ENCODE assay signal across 8 mouse cellular contexts in genomic region chr15:100470037-100470436, GRCm38 (mm10). TPM values are rescaled to one million over a fixed set of nuclear protein-coding genes. Genes with fewer than 3 reads are reported as not detected.
DNase-seq lines count a peak whose midpoint lies in the region; ATAC-seq and TF ChIP-seq lines count a peak whose summit lies in the region.
"Had no signal": no experiment of that assay in that cellular context is flagged by ENCODE, and none has a peak within 500 bp of the region (broad histone marks: within the 10 kb centered on the region; RNA-seq: fewer than 3 reads in every experiment).

No protein-coding gene starts in this region.

- TF ChIP-seq RAD21 in CH12.LX (IDR thresholded peaks at IDR 0.05; ENCODE audit: low read depth, low read length): no peak
- no peak for TF ChIP-seq RAD21 in MEL (IDR thresholded peaks at IDR 0.05; ENCODE audit: low read depth, low read length)

- H3K4me1 ChIP-seq in CH12.LX (ENCODE audit: control insufficient read depth in 1 of 2, insufficient read depth in 2 of 2) (peaks cover 7 to 30% of the 10 kb centered on the region in 2 experiments; a peak in 2 of 4 replicates), MEL (ENCODE audit: control insufficient read depth in 1 of 2, insufficient read depth in 2 of 2, low read length in 2 of 2) (peaks cover 0 to 10% of the 10 kb centered on the region in 2 experiments; a peak in 2 of 4 replicates)
- peaks cover 23% of the 10 kb centered on the region for H3K4me1 ChIP-seq in hindbrain, embryonic 16.5 days (ENCODE audit: control insufficient read depth, insufficient read depth, low read depth, low read length)
- H3K4me1 ChIP-seq in liver, embryonic 15.5 days (replicated peaks): peaks cover 35% of the 10 kb centered on the region

- H3K9me3 ChIP-seq in CH12.LX (replicated peaks; ENCODE audit: low read length) (no peaks in the 10 kb centered on the region), MEL (replicated peaks; ENCODE audit: insufficient read depth, low read length) (no peaks in the 10 kb centered on the region)
- H3K9me3 ChIP-seq in hindbrain, embryonic 16.5 days (ENCODE audit: control insufficient read depth, low read length): no peaks in the 10 kb centered on the region
- H3K9me3 ChIP-seq in liver, embryonic 15.5 days (replicated peaks): no peaks in the 10 kb centered on the region

- in situ Hi-C loops in CH12.LX (cut with MboI; ENCODE audit: low pct_ligation_motif_present, low pct_unique_long_range_greater_than_20kb, low sequenced_read_pairs): no loop called here

- H3K27me3 ChIP-seq in CH12.LX (replicated peaks) (no peaks in the 10 kb centered on the region), MEL (ENCODE audit: control insufficient read depth in 1 of 2, insufficient read depth in 2 of 2, low read length in 2 of 2) (no peaks in the 10 kb centered on the region)
- no peaks in the 10 kb centered on the region for H3K27me3 ChIP-seq in hindbrain, embryonic 16.5 days (replicated peaks; ENCODE audit: control insufficient read depth, insufficient read depth, low read length)
- no peaks in the 10 kb centered on the region for H3K27me3 ChIP-seq in liver, embryonic 15.5 days

- 70% methylated on average over 10 of the region's 10 CpGs for WGBS in hindbrain, embryonic 16.5 days
- 44% methylated on average over 10 of the region's 10 CpGs for WGBS in liver, embryonic 15.5 days (ENCODE audit: insufficient replicate concordance)

- H3K4me2 ChIP-seq in CH12.LX (ENCODE audit: insufficient read depth, low read depth, poor library complexity, severe bottlenecking): peak overlapping the region; percentile 86
- H3K4me2 ChIP-seq in hindbrain, embryonic 16.5 days (ENCODE audit: low read length): peak overlapping the region; percentile 90
- H3K4me2 ChIP-seq in liver, embryonic 15.5 days: peak overlapping the region; percentile 95

- TF ChIP-seq POLR2A in CH12.LX (IDR thresholded peaks at IDR 0.05; ENCODE audit: low read depth, low read length) (no peak), MEL (IDR thresholded peaks at IDR 0.05; ENCODE audit: control insufficient read depth in 1 of 2, insufficient read depth in 1 of 2, low read depth in 1 of 2, low read length in 2 of 2, poor library complexity in 1 of 2) (no peak)

- H3K27ac ChIP-seq in CH12.LX (ENCODE audit: insufficient read depth, low read depth): no peak overlapping the region
- no peak overlapping the region for H3K27ac ChIP-seq in MEL (ENCODE audit: control insufficient read depth, low read depth, low read length)
- no peak overlapping the region for H3K27ac ChIP-seq in hindbrain, embryonic 16.5 days (ENCODE audit: low read depth, low read length)
- no peak overlapping the region for H3K27ac ChIP-seq in liver, embryonic 15.5 days (replicated peaks)

- H3K79me2 ChIP-seq in CH12.LX (replicated peaks; ENCODE audit: control insufficient read depth, extremely low read depth, insufficient read depth, poor library complexity, severe bottlenecking): peaks cover 9% of the 10 kb centered on the region; the same call in 1 of the 2 replicates
- H3K79me2 ChIP-seq in MEL (ENCODE audit: control insufficient read depth, insufficient read depth, low read length, poor library complexity): peaks cover 19% of the 10 kb centered on the region

- peak overlapping the region; percentile 74; the same call in 1 of the 2 replicates for H3K9ac ChIP-seq in CH12.LX (ENCODE audit: insufficient read depth, low read depth)
- H3K9ac ChIP-seq in MEL (ENCODE audit: control insufficient read depth, low read depth, low read length, poor library complexity, severe bottlenecking): peak overlapping the region; percentile 97; the same call in 1 of the 2 replicates
- no peak overlapping the region; the same call in 1 of the 2 replicates for H3K9ac ChIP-seq in hindbrain, embryonic 16.5 days (ENCODE audit: low read depth, low read length)
- H3K9ac ChIP-seq in liver, embryonic 15.5 days: no peak overlapping the region

- DNase-seq in CH12.LX (ENCODE audit: extremely low read depth) (no peak), MEL (ENCODE audit: low read depth, low spot score) (no peak)
- DNase-seq in ovary, postnatal 36 days (ENCODE audit: low spot score): no peak
- DNase-seq in adrenal gland, adult (ENCODE audit: inconsistent age in 2 of 2, low spot score in 1 of 2): no peak
- no peak for DNase-seq in spleen, postnatal 14 days (ENCODE audit: low spot score in 2 of 2)
- DNase-seq: adrenal gland, postnatal 10 days had no signal

- TF ChIP-seq EP300 in CH12.LX (IDR thresholded peaks at IDR 0.05; ENCODE audit: low read length) (no peak), MEL (IDR thresholded peaks at IDR 0.05; ENCODE audit: low read depth in 1 of 2, low read length in 2 of 2) (no peak)

- H3K36me3 ChIP-seq in CH12.LX (replicated peaks in 1 of 2; ENCODE audit: control insufficient read depth in 1 of 2, insufficient read depth in 1 of 2, low read length in 1 of 2) (peaks cover 23 to 46% of the 10 kb centered on the region in 2 experiments), MEL (ENCODE audit: control insufficient read depth in 1 of 2, insufficient read depth in 2 of 2, low read length in 2 of 2) (peaks cover 0 to 10% of the 10 kb centered on the region in 2 experiments; a peak in 3 of 4 replicates)
- H3K36me3 ChIP-seq in hindbrain, embryonic 16.5 days (ENCODE audit: control insufficient read depth, insufficient read depth, low read length): peaks cover 8% of the 10 kb centered on the region
- H3K36me3 ChIP-seq in liver, embryonic 15.5 days (replicated peaks): peaks cover 14% of the 10 kb centered on the region

- H3K4me3 ChIP-seq in CH12.LX (replicated peaks in 1 of 3; ENCODE audit: low read depth in 2 of 3, low read length in 2 of 3, poor library complexity in 1 of 3): peak overlapping the region in 2 of 3 experiments; percentile 80 to 96
- H3K4me3 ChIP-seq in MEL (ENCODE audit: control insufficient read depth in 1 of 2, insufficient read depth in 1 of 2, low read depth in 2 of 2, low read length in 2 of 2): peak overlapping the region; percentile 89
- H3K4me3 ChIP-seq in hindbrain, embryonic 16.5 days (ENCODE audit: low read length): peak overlapping the region; percentile 91
- H3K4me3 ChIP-seq in liver, embryonic 15.5 days (replicated peaks): peak overlapping the region; percentile 91

- TF ChIP-seq CTCF in CH12.LX (conservative IDR thresholded peaks at IDR 0.05 in 1 of 2, IDR thresholded peaks at IDR 0.05 in 1 of 2; ENCODE audit: low read depth in 2 of 2, low read length in 2 of 2) (no peak), MEL (IDR thresholded peaks at IDR 0.05 in 2 of 3, conservative IDR thresholded peaks at IDR 0.05 in 1 of 3; ENCODE audit: control insufficient read depth in 1 of 3, insufficient read depth in 1 of 3, low read depth in 2 of 3, low read length in 3 of 3, poor library complexity in 1 of 3, severe bottlenecking in 1 of 3) (no peak)

- dilution Hi-C loops in CH12.LX (cut with MboI; ENCODE audit: extremely low pct_ligation_motif_present, extremely low pct_unique_long_range_greater_than_20kb, low sequenced_read_pairs): no loop called here

- no peak for ATAC-seq in hindbrain, embryonic 16.5 days
- no peak for ATAC-seq in liver, embryonic 15.5 days (ENCODE audit: insufficient read depth)

TF ChIP-seq in CH12.LX, 34 proteins besides CTCF, POLR2A, EP300 and RAD21 (continues in another document):
- TF ChIP-seq UBTF (IDR thresholded peaks at IDR 0.05; ENCODE audit: low read depth, low read length): no peak
- no peak for TF ChIP-seq BHLHE40 (IDR thresholded peaks at IDR 0.05; ENCODE audit: low read depth, low read length)

TF ChIP-seq in MEL, 35 proteins besides CTCF, POLR2A, EP300 and RAD21 (continues in another document):
- no peak for TF ChIP-seq MYB (IDR thresholded peaks at IDR 0.05; ENCODE audit: low read depth, low read length)
- TF ChIP-seq ZC3H11A (IDR thresholded peaks at IDR 0.05; ENCODE audit: low read depth, low read length): no peak
- TF ChIP-seq HCFC1 (IDR thresholded peaks at IDR 0.05; ENCODE audit: low read depth, low read length): no peak

RNA-seq across cellular contexts. Expression of gene Letmd1, which starts 1.2 kb away (rescaled TPM):
- total RNA-seq in CH12.LX (2012; rRNA removed) (30.3 and 39.0 TPM in 2 replicates), CH12.LX (2014; rRNA removed) (28.5 and 31.4 TPM in 2 replicates), MEL (2012; rRNA removed) (30.1 and 38.8 TPM in 2 replicates)
- polyA plus RNA-seq in CH12.LX (2012; ENCODE audit: insufficient read length, low read depth) (44.0 and 51.3 TPM in 2 replicates), MEL (2012; ENCODE audit: insufficient read depth in 1 of 2, insufficient read length in 2 of 2, low read depth in 1 of 2, low replicate concordance in 2 of 2, missing spikeins in 1 of 2) (100 to 1,000 TPM in 1 of 2 experiments, 10 to 100 TPM in 1; 64.3 to 277 TPM)
- 59.3 and 62.0 TPM in 2 replicates for polyA plus RNA-seq in hindbrain, embryonic 16.5 days (2015; fragmentation: Nextera tagmentation; extraction: Ambion mirVana)
- polyA plus RNA-seq in liver, embryonic 15.5 days (2015; fragmentation: Nextera tagmentation; extraction: Ambion mirVana): 11.9 and 14.3 TPM in 2 replicates

RNA-seq across cellular contexts. Expression of gene Csrnp2, which starts 25.3 kb away (rescaled TPM):
- total RNA-seq in CH12.LX (2012; rRNA removed) (3.5 TPM in 2 replicates), CH12.LX (2014; rRNA removed) (2.3 and 2.4 TPM in 2 replicates), MEL (2012; rRNA removed) (5.3 and 5.8 TPM in 2 replicates)
- polyA plus RNA-seq in CH12.LX (2012; ENCODE audit: insufficient read length, low read depth) (2.0 and 2.3 TPM in 2 replicates), MEL (2012; ENCODE audit: insufficient read depth in 1 of 2, insufficient read length in 2 of 2, low read depth in 1 of 2, low replicate concordance in 2 of 2, missing spikeins in 1 of 2) (1 to 10 TPM in 1 of 2 experiments, not detected in 1; 4.2 TPM)
- polyA plus RNA-seq in hindbrain, embryonic 16.5 days (2015; fragmentation: Nextera tagmentation; extraction: Ambion mirVana): 36.3 and 43.4 TPM in 2 replicates
- 0.81 and 0.97 TPM in 2 replicates for polyA plus RNA-seq in liver, embryonic 15.5 days (2015; fragmentation: Nextera tagmentation; extraction: Ambion mirVana)

RNA-seq across cellular contexts. Expression of gene Slc11a2, which starts 45.2 kb away (rescaled TPM):
- total RNA-seq in CH12.LX (2012; rRNA removed) (8.9 and 13.2 TPM in 2 replicates), CH12.LX (2014; rRNA removed) (11.7 and 13.0 TPM in 2 replicates), MEL (2012; rRNA removed) (52.7 and 69.0 TPM in 2 replicates)
- polyA plus RNA-seq in CH12.LX (2012; ENCODE audit: insufficient read length, low read depth) (18.6 and 19.1 TPM in 2 replicates), MEL (2012; ENCODE audit: insufficient read depth in 1 of 2, insufficient read length in 2 of 2, low read depth in 1 of 2, low replicate concordance in 2 of 2, missing spikeins in 1 of 2) (100 to 1,000 TPM in 1 of 2 experiments, not detected in 1; 112 TPM)
- 24.9 and 30.8 TPM in 2 replicates for polyA plus RNA-seq in hindbrain, embryonic 16.5 days (2015; fragmentation: Nextera tagmentation; extraction: Ambion mirVana)
- polyA plus RNA-seq in liver, embryonic 15.5 days (2015; fragmentation: Nextera tagmentation; extraction: Ambion mirVana): 39.7 and 43.9 TPM in 2 replicates

RNA-seq across cellular contexts. Expression of gene Gm5475, which starts 48.1 kb away (rescaled TPM):
- total RNA-seq in CH12.LX (2012; rRNA removed): not detected in 2 replicates
- total RNA-seq in CH12.LX (2014; rRNA removed): not detected in 2 replicates
- not detected in 2 replicates for polyA plus RNA-seq in CH12.LX (2012; ENCODE audit: insufficient read length, low read depth)
- total RNA-seq in MEL (2012; rRNA removed): 0.15 TPM in 1 of 2 replicates, not detected in the other
- polyA plus RNA-seq in MEL (2012; ENCODE audit: insufficient read depth in 1 of 2, insufficient read length in 2 of 2, low read depth in 1 of 2, low replicate concordance in 2 of 2, missing spikeins in 1 of 2): under 1 TPM in 1 of 2 experiments, not detected in 1; 0.14 TPM
- polyA plus RNA-seq in hindbrain, embryonic 16.5 days (2015; fragmentation: Nextera tagmentation; extraction: Ambion mirVana): 0.11 and 0.16 TPM in 2 replicates
- polyA plus RNA-seq in liver, embryonic 15.5 days (2015; fragmentation: Nextera tagmentation; extraction: Ambion mirVana): 0.05 TPM in 2 replicates

Comparison
In these comparisons a context has a peak if more than half of its experiments do, and no peak if none do; other contexts are left out.
1. H3K9ac ChIP-seq: peak in CH12.LX (single experiment) and MEL (single experiment); none in hindbrain, embryonic 16.5 days (single experiment) and liver, embryonic 15.5 days (single experiment).
2. Of the 35 proteins assayed by ChIP-seq in both MEL and CH12.LX: peak only in MEL: USF1; only in CH12.LX: none; in both: none; in neither: 34.
3. Peak in every context shown above with its lines, with median percentiles within 50 percentile points of each other: H3K4me2 ChIP-seq and H3K4me3 ChIP-seq.